Mouse (Mus musculus) adrenal gland, postnatal 36 days (tissue): Measurements from ENCODE around the gene Ccl17. TPM values are rescaled to one million over a fixed set of nuclear protein-coding genes. Genes with fewer than 3 reads are reported as not detected.
"Not testable (repeated sequence)": the region's sequence is repeated elsewhere in the genome, so short reads cannot be mapped to it uniquely, and the experiment has no call there.

ENCODE experiments used
- DNase-seq, 2 experiments: peaks; one replicate each; pipeline ENCODE4 v3.0.0; 2021; ENCODE audit warnings: mixed read lengths in 1 of 2
- total RNA-seq, 2 experiments: library from RNA; stranded (reverse); gene quantifications; 2 replicates each; pipeline ENCODE4 v1.2.3; 2021

Gene Ccl17
- total RNA-seq, 2 experiments from 2014 or later, result 1.0 to 1.4 TPM

DNA sequence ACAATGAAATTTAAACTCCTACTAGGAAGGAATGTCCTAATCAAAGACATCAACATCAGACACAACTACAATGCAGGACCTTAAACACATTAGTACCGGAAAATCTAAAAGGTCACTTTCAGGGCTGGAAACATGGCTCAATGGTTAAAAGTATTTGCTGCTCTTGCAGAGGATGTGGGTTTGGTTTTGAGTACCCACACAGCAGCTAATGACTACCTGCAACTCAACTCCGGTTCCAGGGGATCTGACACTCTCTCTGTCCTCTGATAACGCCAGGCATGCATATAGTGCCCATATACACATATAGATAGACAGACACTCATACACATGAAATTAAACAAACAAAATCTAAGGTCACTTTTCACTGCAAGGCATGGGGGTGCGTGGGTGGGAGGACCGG, 16.0 kb downstream of the Ccl17 start:
- no peak for DNase-seq

DNA sequence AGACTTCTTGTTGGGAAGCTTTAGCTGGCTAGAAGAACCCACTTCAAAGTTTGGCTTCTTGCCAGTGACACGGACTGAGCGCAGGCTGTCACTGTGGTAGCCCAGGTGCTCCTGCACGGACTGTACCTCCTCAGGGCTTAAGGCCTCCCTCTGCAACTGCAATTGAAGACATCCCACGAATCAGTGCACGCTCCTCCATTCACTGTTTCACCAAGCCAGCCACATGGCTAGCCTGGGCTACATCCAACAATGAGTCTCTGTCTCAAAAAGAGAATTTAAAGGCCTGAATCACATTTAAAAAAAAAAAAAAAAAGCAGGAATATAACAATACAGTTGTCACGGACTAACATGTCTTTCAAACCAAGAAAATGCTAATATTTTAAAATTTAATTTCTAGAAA, 18.0 kb downstream of the Ccl17 start:
- DNase-seq, result no peak

DNA sequence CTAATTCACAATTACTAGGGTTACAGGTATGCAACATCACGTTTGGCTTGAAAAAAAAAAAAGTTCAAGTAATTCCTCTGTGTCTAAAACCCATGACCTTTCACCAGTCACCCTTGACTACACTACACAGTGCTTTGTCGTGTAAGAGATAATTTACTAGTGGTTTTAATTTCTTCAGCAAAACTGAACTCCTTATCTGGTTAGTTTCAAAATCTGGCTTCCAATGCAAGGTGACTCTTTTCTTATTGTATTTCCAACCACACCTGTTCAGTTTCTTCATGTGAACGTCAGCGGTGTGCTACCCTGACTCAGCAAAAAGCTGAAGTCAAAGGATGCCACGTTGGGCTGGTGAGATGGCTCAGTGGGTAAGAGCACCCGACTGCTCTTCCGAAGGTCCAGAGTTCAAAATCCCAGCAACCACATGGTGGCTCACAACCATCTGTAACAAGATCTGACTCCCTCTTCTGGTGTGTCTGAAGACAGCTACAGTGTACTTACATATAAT, 23.7 kb downstream of the Ccl17 start:
- DNase-seq, result not testable (repeated sequence)

GRCm38 (mm10) chr8:94835751-94836150, 25.5 kb downstream of the Ccl17 start:
- not testable (repeated sequence) for DNase-seq

GRCm38 (mm10) chr8:94836456-94837240, 26.4 kb downstream of the Ccl17 start:
- no peak for DNase-seq

DNA sequence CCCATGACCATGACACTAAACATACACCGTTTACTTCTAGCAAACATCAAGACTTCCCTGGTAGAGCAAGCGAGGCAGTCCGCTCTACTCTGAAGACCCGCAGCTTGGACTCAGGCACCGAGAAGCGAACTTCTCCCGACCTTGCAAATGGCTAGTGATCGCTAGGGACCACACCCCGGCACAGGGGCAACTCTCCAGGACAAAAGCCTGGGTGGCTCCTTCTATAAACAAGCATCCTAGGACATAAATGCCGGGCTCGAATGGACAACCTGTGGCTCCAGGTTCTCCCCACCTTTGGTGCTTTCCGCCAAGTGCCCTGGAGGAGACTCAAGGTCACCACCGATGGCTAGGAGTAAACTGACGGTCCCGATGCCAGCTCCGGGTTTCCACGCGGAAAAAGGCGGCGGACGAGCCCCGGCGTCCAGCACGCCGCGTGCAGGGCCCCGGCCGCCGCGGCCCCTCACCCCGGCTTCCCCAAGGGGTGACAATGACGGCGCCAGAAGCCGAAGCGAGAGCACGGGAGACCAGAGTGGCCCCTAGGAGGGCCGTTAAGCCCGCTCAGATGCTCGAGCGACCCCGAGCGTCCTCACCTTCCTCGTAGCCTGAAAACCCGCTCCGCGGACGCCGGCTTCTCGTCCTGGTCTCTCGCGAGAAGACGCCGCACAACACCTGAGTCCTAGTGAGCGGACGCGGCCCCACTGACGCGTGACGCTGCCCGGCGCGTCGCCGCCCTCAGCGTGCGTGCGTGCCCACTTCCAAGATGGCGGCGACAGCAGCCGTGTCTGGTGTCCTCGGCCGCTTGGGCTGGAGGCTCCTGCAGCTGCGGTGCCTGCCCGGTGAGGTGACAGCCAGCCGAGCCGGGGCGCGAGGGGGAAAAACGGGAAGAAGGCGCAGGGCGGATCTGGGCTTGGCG, 27.7 kb downstream of the Ccl17 start, which contains the start of the genes Coq9 and Ciapin1:
Gene Coq9, plus strand, starts transcription at position 660 of the 913 bp plus-strand sequence.
Gene Ciapin1, minus strand, starts transcription at position 697 of the 913 bp plus-strand sequence.
- DNase-seq, result peak; percentile 96

GRCm38 (mm10) chr8:94838600-94838999, 28.3 kb downstream of the Ccl17 start:
- DNase-seq, result peak; percentile 91

DNA sequence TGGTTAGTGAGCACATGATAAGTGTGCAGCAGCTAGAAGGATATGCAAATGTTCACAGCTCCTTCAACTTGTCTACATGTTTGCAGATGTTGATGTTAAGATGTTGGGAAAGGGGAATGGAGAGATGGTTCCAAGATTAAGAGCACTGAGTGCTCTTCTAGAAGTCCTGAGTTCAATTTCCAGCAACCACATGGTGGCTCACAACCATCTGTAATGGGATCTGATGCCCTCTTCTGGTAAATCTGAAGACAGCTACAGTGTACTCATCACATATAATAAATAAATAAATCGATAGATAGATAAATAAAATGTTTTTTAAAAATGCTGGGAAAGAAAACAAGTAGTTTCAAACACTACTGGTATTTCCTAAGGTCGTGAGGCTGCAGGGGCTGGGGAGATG, 30.9 kb downstream of the Ccl17 start:
- DNase-seq, result no peak

DNA sequence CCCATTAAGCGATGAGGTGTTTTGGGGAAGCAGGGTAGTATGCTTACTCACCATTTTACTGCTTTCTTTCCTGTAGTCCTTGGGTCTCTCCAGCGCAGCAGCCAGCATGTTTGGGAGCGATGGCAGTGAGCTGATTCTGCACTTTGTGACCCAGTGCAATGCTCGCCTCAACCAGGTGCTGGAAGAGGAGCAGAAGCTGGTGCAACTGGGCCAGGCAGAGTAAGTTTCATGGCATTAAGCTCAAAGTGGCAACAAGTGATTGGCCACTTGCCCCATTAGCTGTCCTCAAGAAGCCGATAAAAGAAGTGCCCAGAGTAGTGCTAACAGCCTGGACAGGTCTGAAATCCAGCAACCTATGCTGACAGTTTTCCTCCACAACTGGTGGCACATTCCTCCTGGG, 39.8 kb downstream of the Ccl17 start:
- DNase-seq, result no peak

DNA sequence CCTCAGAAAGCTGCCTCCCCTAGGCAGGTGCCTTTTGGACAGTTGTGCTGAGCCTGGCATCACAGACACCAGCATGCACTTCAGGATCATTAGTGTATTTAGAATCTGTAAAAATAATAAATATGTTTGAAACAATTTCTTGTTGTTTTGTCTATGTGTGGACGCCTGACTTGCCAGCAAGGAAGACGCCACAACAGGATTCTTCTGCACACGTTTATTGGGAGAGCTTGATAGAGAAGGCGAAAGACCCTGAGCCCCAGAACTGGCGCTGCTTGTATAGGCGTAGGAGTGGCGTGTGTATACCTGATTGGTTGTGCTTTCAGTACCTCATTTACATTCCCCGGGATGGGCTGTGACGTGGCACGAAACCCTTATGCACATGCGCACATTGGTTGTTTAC, 44.5 kb downstream of the Ccl17 start:
- DNase-seq, result not testable (repeated sequence)

DNA sequence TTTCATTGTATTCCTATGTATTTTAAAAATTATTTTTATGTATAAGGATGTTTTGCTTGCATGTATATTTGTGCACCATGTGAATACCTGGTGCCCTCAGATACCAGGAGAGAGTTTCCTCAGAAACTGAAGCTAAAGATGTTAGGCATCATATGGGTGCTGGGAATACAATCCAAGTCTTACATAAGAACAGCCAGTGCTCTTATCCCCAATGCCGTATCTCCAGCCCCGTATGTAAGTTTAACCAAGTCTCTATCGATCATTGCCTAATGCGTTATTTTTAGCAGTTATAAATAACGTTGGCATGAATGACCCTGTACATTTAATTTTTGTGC, 46.7 kb downstream of the Ccl17 start:
- DNase-seq, result no peak

DNA sequence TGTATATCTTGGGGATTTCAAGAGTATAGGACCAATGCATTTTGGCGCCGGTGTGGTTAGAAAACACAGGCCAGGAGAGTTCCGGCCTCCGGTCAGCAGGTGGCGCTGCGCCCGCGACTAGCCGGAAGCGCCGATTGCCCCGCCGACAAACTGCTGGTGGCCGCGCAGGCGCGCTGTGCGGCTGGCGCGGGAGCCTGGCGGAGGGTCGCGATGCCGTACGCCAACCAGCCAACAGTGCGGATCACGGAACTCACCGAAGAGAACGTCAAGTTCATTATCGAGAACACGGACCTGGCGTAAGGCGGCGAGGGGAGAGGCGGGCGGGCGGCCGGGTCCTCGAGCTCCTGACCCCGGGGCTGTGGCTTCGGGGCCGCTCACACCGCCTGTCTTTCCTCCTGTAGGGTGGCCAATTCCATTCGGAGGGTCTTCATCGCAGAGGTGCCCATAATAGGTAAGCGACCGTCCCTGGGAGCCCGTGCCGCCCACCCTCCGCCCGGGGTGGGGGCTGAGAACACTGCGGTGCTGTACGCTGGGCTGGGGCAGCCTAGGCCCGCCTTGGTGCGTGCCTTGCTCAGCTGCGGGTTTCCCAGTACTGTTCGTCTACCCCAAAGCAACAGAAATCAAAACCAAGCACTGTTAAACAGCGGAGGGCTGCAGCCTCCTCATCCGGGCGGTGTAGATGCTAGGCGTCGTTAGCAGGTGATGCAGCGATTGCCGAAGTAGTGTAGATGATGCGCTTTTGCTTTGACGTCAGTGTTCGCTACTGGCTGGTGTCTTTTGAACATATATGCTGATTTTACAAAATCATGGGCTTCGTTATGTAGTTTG, 47.3 kb downstream of the Ccl17 start, which contains the start of gene Polr2c:
Gene Polr2c, plus strand, starts transcription at position 105 of the 828 bp plus-strand sequence.
- DNase-seq, result peak; percentile 92 to 95

GRCm38 (mm10) chr8:94861352-94861910, 51.2 kb downstream of the Ccl17 start:
- DNase-seq, result peak; percentile 67 to 84

Other genes with a start within 250 kb of the Ccl17 start
- gene Rspry1, start 208.5 kb upstream of the Ccl17 start, total RNA-seq, result 10 to 100 TPM; 22.3 to 22.5 TPM
- gene Fam192a, start 208.5 kb upstream of the Ccl17 start, total RNA-seq, result 10 to 100 TPM; 32.0 to 33.2 TPM
- gene Arl2bp, start 143.9 kb upstream of the Ccl17 start, total RNA-seq, result 10 to 100 TPM; 71.0 to 73.8 TPM
- gene Pllp, start 114.2 kb upstream of the Ccl17 start, total RNA-seq, result under 1 TPM; 0.82 to 0.99 TPM
- not detected for gene Ccl22, start 64.9 kb upstream of the Ccl17 start, total RNA-seq
- 10 to 100 TPM; 26.2 to 35.5 TPM for gene Cx3cl1, start 38.4 kb upstream of the Ccl17 start, total RNA-seq
- 100 to 1,000 TPM; 152 to 219 TPM for gene Coq9, start 27.9 kb downstream of the Ccl17 start, total RNA-seq
- 100 to 1,000 TPM in 1 of 2 experiments, 10 to 100 TPM in 1; 70.2 to 106 TPM for gene Ciapin1, start 27.9 kb downstream of the Ccl17 start, total RNA-seq
- 10 to 100 TPM; 65.7 to 70.6 TPM for gene Polr2c, start 47.0 kb downstream of the Ccl17 start, total RNA-seq
- 10 to 100 TPM; 10.5 to 10.9 TPM for gene Dok4, start 65.9 kb downstream of the Ccl17 start, total RNA-seq
- gene Ccdc102a, start 107.6 kb downstream of the Ccl17 start, total RNA-seq, result 1 to 10 TPM; 7.6 to 8.6 TPM
- 1 to 10 TPM in 1 of 2 experiments, under 1 TPM in 1; 0.33 to 1.3 TPM for gene Adgrg5, start 113.2 kb downstream of the Ccl17 start, total RNA-seq
- 10 to 100 TPM; 15.1 to 23.4 TPM for gene Adgrg1, start 164.3 kb downstream of the Ccl17 start, total RNA-seq
- gene Adgrg3, start 207.2 kb downstream of the Ccl17 start, total RNA-seq, result 1 to 10 TPM; 3.2 to 3.7 TPM
- gene Drc7, start 244.7 kb downstream of the Ccl17 start, total RNA-seq, result not detected